Mouse (Mus musculus) embryonic facial prominence, embryonic 11.5 days (tissue): ENCODE data around the gene Cables2. TPM values are rescaled to one million over a fixed set of nuclear protein-coding genes. Genes with fewer than 3 reads are reported as not detected.

Experiments
- ATAC-seq: fragments of 200-750 bp; cut with Nextera tagmentation; replicated peaks from 2 replicates; pipeline ENCODE4 v1.8.0; 2017; ENCODE audit warnings: low read depth; ENCODE audit not compliant: insufficient number of reproducible peaks, low FRiP score, low TSS enrichment
- DNase-seq: peaks from one replicate; pipeline ENCODE4 v3.0.0-alpha.2; 2015; ENCODE audit warnings: low spot score
- H3K27ac ChIP-seq: fragments of 300-500 bp; sonication (generic); replicated peaks from 2 replicates; pipeline ENCODE4 v1.5.1; 2014; ENCODE audit warnings: mild to moderate bottlenecking, low read depth, low read length, control low read depth
- H3K27me3 ChIP-seq: fragments of 300-500 bp; sonication (generic); 2 replicates; pipeline ENCODE4 v1.6.1; 2014; ENCODE audit warnings: mild to moderate bottlenecking, low read length, moderate library complexity, mixed read lengths; ENCODE audit not compliant: control insufficient read depth, insufficient read depth
- H3K36me3 ChIP-seq: fragments of 300-500 bp; sonication (generic); replicated peaks from 2 replicates; pipeline ENCODE4 v1.6.1; 2014; ENCODE audit warnings: low read depth, mild to moderate bottlenecking, low read length, moderate library complexity, mixed read lengths; ENCODE audit not compliant: control insufficient read depth, insufficient read depth
- H3K4me1 ChIP-seq: fragments of 300-500 bp; sonication (generic); 2 replicates; pipeline ENCODE4 v1.6.1; 2014; ENCODE audit warnings: low read length, mixed read lengths; ENCODE audit not compliant: control insufficient read depth, insufficient read depth
- H3K4me2 ChIP-seq: fragments of 300-500 bp; sonication (generic); 2 replicates; pipeline ENCODE4 v1.6.1; 2014; ENCODE audit warnings: low read depth, mild to moderate bottlenecking, control low read depth, low read length, moderate library complexity
- H3K4me3 ChIP-seq: fragments of 300-500 bp; sonication (generic); 2 replicates; pipeline ENCODE4 v1.5.1; 2014; ENCODE audit warnings: low read depth, low read length, control low read depth
- H3K9ac ChIP-seq: fragments of 300-500 bp; sonication (generic); replicated peaks from 2 replicates; pipeline ENCODE4 v1.6.1; 2014; ENCODE audit warnings: mild to moderate bottlenecking, control low read depth, low read length
- H3K9me3 ChIP-seq: fragments of 300-500 bp; sonication (generic); replicated peaks from 2 replicates; pipeline ENCODE4 v1.6.1; 2016; ENCODE audit warnings: mild to moderate bottlenecking, low read length, inconsistent platforms, mixed read lengths; ENCODE audit not compliant: control insufficient read depth
- WGBS: fragments of 180-500 bp; shearing (Covaris S2); extraction: QIAGEN DNeasy Blood & Tissue Kit; methylation state at CpG from one replicate; pipeline ENCODE4 v1.1.7; 2014; 5-methylcytosine and 5-hydroxymethylcytosine counted together
- polyA plus RNA-seq: library from polyadenylated mRNA; unstranded; fragments of >200 nt; fragmentation: Nextera tagmentation; extraction: Ambion mirVana; gene quantifications from 2 replicates; pipeline ENCODE4 v1.2.1, GENCODE M21; 2014

The Cables2 gene
- polyA plus RNA-seq, 1 experiment from 2014 or later: 14.5 TPM

DNA sequence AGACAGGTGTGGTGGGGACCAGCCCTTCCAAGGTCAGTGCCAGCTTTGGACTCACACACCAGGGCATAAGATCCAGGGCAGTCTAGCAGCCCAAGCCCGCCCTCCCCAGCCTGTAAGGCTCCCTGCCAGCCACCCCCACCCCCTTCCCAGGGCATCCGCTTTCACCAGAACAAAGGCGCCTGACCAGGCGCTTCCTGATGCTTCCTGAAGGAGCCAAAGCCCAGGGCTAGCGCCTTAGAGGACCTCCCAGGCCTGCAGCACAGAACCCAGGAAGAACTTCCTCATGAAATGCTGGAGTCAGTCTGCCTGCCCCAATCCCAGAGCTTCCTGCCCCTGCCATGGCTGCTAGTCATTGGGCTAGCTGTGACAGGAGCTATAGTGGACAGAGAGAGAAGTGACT is 54.6 kb downstream of the Cables2 start:
- Histone ChIP-seq H3K9ac (no peak overlapping the region; the same call in 1 of the 2 replicates), H3K4me2 (no peak overlapping the region), H3K27ac (no peak overlapping the region), H3K36me3 (no peaks in the 10 kb centered on the region), H3K4me1 (0 out of 2 replicates have a peak, but pooled peaks cover 4% of the 10 kb centered on the region), H3K27me3 (no peaks in the 10 kb centered on the region), H3K4me3 (no peak overlapping the region), H3K9me3 (no peaks in the 10 kb centered on the region)
- DNase-seq (no peak), ATAC-seq (no peak)
- WGBS: 42% methylated on average over 5 of the region's 5 CpGs

DNA sequence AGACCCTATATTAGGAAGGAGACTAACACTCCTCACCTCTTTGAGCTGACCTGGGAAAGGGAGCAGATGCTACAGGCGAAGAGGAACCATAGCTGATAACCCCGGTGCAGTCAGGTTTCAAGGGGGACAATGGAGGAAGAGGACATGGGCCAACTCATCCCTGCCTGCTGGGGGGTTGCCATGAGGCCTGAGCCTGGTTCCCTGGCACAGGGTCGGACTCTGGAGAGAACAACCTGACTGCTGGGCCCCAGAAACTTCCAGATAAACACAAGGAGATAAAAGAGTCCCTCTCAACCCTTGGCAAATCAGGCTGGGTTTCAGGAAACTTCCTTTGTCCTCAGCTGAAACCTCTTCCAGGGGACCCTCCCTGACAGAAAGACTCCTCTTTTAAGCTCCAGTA is 55.1 kb downstream of the Cables2 start:
- Histone ChIP-seq H3K9ac (no peak overlapping the region; the same call in 1 of the 2 replicates), H3K4me1 (0 out of 2 replicates have a peak, but pooled peaks cover 4% of the 10 kb centered on the region), H3K9me3 (no peaks in the 10 kb centered on the region), H3K27me3 (no peaks in the 10 kb centered on the region), H3K4me3 (no peak overlapping the region), H3K27ac (no peak overlapping the region), H3K36me3 (no peaks in the 10 kb centered on the region), H3K4me2 (no peak overlapping the region)
- WGBS: 73% methylated on average over 3 of the region's 3 CpGs
- ATAC-seq (no peak), DNase-seq (no peak)

DNA sequence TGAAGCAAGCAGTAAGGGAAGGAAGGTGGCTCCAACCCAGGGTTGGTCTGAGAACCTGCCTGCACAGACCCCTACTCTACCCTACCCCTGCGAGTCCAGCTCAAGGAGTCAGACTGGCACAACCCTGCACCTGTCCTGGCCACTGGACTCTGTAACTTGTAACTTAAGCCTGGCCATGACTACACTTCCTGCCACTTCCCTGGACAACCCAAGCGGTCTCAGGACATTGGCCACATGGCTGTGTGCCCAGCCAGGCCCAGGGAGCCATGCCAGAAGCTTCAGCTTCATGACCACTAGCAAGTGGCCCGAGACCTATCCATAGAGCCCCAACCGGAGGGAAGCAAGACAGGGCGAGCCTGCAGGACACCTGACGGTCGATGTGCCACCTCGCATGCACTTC is 55.7 kb downstream of the Cables2 start:
- Histone ChIP-seq H3K27me3 (no peaks in the 10 kb centered on the region), H3K4me1 (0 out of 2 replicates have a peak, but pooled peaks cover 4% of the 10 kb centered on the region), H3K9ac (no peak overlapping the region), H3K4me3 (no peak overlapping the region), H3K4me2 (no peak overlapping the region), H3K36me3 (no peaks in the 10 kb centered on the region), H3K9me3 (no peaks in the 10 kb centered on the region), H3K27ac (no peak overlapping the region)
- no peak for ATAC-seq
- 89% methylated on average over 8 of the region's 8 CpGs for WGBS
- DNase-seq: no peak

DNA sequence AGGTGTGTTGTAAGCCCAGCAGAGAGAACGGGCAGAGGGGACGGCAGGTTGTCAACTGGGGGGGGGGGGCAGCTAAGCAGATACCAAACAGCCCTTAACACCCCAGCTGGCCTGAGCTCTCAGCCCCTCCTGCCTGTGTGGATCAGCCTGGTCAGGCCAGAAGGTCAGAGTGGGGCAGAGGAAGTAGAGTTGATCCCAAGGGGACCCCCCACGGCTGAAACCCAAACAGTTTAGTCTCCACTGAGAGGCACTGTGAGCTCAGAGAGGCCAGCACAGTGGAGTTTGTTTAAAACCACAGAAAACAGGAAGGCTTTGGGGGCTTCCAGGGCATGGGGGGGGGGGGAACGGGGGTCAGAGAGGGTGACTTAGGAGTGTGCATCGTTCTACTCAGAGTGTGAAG is 56.4 kb downstream of the Cables2 start:
- no peaks in the 10 kb centered on the region for H3K27me3 ChIP-seq
- no peaks in the 10 kb centered on the region for H3K4me1 ChIP-seq
- H3K36me3 ChIP-seq: no peaks in the 10 kb centered on the region
- H3K9ac ChIP-seq: no peak overlapping the region
- no peak overlapping the region for H3K4me2 ChIP-seq
- no peak for DNase-seq
- H3K27ac ChIP-seq: no peak overlapping the region
- ATAC-seq: no peak
- no peaks in the 10 kb centered on the region for H3K9me3 ChIP-seq
- 51% methylated on average over 5 of the region's 5 CpGs for WGBS
- no peak overlapping the region for H3K4me3 ChIP-seq

DNA sequence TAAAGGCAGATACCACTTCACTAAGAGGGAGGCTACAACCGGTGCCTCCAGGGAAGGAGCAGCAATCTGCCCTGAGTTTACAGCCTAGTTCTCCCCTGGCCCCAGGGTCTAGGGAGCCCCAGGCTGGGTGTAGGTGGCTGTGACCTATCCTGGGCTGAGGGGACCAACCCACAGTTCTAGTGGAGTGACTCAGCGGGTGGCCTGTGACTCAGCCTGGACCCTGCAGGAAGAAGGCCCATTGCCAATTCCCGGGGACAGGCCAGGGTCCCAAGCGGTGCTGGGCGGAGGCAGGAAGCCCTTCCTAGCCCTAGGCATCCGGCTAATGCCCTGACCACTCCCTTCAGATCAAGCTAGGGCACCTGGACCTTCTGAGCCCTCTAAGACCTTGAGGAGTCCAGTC is 57.3 kb downstream of the Cables2 start:
- H3K4me1 ChIP-seq: no peaks in the 10 kb centered on the region
- H3K9ac ChIP-seq: no peak overlapping the region
- H3K4me3 ChIP-seq: no peak overlapping the region
- H3K27ac ChIP-seq: no peak overlapping the region
- ATAC-seq: no peak
- H3K36me3 ChIP-seq: no peaks in the 10 kb centered on the region
- H3K9me3 ChIP-seq: no peaks in the 10 kb centered on the region
- no peak overlapping the region for H3K4me2 ChIP-seq
- H3K27me3 ChIP-seq: no peaks in the 10 kb centered on the region
- DNase-seq: no peak
- 66% methylated on average over 6 of the region's 6 CpGs for WGBS

DNA sequence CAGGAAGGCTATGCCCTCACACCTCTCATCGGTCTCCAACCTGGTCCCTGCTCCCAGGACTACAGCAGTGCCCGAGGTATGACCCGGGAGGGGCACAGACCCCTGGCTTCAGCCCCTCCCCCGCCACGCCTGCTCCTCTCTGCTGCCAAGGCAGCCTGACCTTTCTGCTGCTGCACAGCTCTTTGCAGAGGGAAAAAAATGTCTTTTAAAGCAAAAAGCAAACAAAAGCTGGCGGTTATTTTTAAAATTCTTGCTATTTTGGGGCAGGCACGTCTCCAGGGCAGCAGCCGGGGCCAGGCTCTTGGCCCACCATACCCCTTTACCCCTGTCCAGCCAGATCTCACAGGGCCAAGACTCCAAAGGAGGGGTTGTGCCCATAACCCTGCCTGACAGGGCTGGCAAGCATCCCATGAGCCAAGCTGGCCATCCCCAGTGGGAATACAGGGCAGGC is 58.3 kb downstream of the Cables2 start:
- Histone ChIP-seq H3K27ac (no peak overlapping the region), H3K4me2 (no peak overlapping the region), H3K4me3 (no peak overlapping the region), H3K36me3 (no peaks in the 10 kb centered on the region), H3K9me3 (no peaks in the 10 kb centered on the region), H3K27me3 (no peaks in the 10 kb centered on the region), H3K9ac (no peak overlapping the region), H3K4me1 (no peaks in the 10 kb centered on the region)
- ATAC-seq: no peak
- WGBS: 59% methylated on average over 8 of the region's 8 CpGs
- DNase-seq: no peak

DNA sequence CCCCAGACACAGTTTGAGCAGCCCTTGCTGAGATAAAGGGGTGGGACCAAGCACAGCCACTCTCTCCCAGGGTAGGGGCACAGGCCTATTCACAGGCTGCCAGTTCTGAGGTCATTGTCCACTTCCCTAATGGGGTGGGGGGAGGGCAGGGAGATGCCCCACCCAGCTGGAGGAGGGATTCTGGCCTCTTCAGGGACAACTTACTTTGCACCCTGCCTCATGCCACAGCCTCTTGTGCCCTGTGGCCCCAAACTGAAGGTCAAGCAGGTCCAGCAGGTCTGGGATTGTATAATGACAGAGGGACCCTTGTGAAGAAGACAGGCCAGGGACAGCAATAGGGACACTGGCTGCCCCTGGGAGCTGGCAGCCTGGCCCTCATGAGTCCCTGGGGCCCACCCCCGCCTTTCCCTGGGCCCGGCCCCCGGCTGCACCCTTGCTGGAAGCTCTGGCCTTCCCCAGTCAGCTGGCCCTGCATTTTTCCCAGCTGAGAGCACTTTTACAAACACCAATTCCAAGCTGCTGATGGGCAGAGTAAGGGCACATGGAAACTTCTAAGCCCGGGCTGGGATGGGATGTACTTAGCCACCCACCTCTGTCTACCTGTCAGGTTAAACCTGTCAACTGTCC is 58.8 kb downstream of the Cables2 start:
- Histone ChIP-seq H3K9me3 (no peaks in the 10 kb centered on the region), H3K4me3 (no peak overlapping the region), H3K4me1 (no peaks in the 10 kb centered on the region), H3K27ac (no peak overlapping the region), H3K4me2 (no peak overlapping the region), H3K36me3 (no peaks in the 10 kb centered on the region), H3K27me3 (no peaks in the 10 kb centered on the region), H3K9ac (no peak overlapping the region)
- 58% methylated on average over 4 of the region's 4 CpGs for WGBS
- DNase-seq: no peak
- no peak for ATAC-seq

DNA sequence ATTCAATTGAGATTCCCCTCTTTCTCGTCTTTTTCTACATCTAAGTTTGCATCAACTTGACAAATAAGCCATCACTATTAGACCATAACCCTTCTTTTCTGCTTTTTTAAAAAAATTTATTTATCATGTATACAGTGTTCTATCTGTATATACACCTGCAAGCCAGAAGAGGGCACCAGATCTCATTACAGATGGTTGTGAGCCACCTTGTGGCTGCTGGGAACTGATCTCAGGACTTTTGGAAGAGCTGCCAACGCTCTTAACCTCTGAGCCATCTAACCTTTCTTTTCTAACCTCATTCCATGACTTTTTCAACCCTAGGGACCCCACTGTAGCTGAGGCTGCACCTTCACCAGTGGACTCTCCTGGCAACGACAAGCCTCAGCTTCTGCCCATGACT is 61.0 kb downstream of the Cables2 start:
- ATAC-seq: no peak
- no peak overlapping the region for H3K4me2 ChIP-seq
- 87% methylated on average over 3 of the region's 3 CpGs for whole genome bisulfite sequencing
- DNase-seq: no peak
- no peak overlapping the region for H3K4me3 ChIP-seq
- no peaks in the 10 kb centered on the region for H3K9me3 ChIP-seq
- no peaks in the 10 kb centered on the region for H3K36me3 ChIP-seq
- no peak overlapping the region for H3K27ac ChIP-seq
- H3K9ac ChIP-seq: no peak overlapping the region
- no peaks in the 10 kb centered on the region for H3K27me3 ChIP-seq
- no peaks in the 10 kb centered on the region for H3K4me1 ChIP-seq
